Mouse (Mus musculus) retina, postnatal 1 day (tissue): ENCODE measurements around the gene Gm45140.

Experiments used
- DNase-seq: peaks from one replicate; pipeline ENCODE4 v3.0.0-alpha.2; 2012

Gm45140 gene

DNA sequence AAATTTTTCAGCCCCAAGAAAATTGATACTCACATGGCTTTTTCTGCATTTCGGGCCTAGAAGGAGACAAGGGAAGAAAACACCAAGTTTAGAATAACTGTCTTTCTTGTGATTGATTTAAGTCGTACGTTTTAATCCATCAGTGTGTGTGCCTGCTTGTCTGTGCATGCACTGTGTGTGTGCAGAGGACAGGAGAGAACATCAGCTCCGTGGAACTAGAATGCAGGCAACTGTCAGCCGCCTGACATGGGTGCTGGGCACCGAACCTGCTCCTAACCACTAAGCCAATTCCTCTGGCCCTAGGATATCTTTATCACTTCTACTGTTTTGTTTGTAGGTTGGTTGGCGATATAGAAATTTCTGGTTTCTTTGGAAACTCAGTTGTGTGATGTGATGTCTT is at the start of gene Gm45140:
TSS of gene Gm45140 (minus strand) at position 101 of the 400 bp plus-strand sequence.
- no peak for DNase-seq

DNA sequence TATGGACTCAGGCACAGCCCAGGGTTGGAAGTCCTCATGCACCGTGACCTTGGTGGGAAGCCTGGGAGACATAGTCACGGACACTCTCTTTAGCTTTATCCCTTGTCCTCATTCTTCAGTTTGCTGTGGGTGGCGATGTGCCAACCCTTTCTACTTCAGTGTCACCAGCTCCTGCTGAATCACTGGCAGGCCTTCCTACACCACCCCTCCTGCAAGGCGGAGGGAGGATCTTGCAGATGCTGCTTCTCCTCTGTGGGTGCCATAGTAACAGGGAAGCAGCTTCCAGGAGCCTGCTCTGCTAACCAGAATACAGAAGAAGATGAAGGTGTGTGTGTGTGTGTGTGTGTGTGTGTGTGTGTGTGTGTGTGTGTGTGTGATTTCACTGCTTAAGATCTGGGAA is 47.2 kb upstream of the Gm45140 start:
- DNase-seq = peak; percentile 6

DNA sequence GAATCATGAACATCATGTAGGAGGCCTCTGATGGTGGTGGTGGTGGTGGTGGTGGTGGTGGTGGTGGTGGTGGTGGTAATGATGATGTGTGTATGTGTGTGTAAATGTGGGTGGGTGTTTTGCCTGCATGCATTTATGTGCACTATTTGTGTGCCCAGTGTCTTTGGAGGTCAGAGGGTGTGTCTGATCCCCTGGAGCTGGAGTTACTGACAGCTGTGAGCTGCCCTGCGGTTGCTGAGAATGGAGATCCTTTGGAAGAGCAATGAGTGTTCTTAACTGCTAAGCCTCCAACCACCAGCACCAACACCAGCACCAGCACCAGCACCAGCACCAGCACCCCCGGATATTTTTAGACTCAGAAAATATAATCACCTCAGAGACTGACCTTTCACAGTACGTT is 46.6 kb upstream of the Gm45140 start:
- DNase-seq = no peak

DNA sequence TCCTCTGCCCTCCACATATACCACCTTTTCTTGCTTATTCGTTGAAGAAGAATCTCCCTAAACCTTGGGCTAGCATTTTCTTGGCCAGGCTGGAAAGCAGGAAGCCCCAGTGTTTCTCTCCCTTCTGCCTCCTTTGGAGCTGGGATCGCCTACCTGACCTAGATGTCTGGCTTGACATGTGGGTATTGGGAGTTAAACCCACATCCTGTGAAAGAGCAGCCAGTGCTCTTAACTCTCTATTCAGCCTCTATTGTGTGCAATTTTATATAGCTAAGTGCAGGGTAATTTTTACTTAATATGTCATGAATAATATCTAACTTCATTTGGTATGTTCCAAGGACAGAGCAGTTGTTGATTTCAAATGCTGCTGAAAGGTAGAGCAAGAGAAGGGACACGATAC is 44.0 kb upstream of the Gm45140 start:
- no peak for DNase-seq

DNA sequence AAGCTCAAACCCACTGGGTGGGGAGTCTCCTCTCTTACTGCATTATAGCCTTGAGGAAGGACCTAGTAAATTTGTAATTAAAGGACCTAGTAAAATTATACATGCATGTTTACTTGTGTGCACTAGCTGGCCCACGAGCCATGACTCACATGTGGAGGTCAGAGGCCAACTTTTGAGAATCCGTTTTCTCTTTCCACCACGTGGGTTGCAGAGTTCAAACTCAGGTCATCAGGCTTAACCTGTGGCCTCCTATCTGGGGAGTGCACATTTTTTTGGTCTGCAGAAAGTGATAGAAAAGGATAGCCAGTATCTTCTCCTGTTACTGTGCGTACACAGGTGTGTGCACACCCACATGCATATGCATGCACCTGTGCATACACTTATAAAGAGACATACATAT is 43.4 kb upstream of the Gm45140 start:
- DNase-seq = no peak

DNA sequence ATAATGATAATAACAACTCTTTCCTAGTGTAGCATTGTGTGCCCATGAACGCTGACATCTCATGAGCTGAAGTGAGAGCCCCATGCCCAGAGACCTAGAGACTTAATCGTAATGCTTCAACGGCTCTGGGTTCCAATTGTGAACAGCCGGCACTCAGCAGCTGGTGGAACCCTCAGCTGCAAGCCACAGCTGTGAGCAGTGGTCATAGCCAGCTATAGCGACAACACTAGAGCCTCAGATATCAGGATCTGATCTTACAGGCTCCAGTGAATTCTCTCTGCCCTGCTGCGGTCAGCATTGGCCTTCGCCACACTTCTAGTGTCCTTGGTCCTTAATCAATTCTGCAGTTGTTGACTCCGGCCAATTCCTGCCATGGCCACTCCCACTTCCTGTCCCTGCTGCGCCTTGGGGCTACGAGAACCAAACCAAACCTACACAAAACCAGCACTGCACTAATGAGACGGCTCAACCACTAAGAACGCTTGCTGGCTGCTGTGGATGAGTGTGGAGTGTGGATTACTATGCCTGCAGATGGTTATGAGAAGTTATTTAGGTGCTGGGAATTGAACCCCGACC is 40.6 kb upstream of the Gm45140 start:
- no peak for DNase-seq

DNA sequence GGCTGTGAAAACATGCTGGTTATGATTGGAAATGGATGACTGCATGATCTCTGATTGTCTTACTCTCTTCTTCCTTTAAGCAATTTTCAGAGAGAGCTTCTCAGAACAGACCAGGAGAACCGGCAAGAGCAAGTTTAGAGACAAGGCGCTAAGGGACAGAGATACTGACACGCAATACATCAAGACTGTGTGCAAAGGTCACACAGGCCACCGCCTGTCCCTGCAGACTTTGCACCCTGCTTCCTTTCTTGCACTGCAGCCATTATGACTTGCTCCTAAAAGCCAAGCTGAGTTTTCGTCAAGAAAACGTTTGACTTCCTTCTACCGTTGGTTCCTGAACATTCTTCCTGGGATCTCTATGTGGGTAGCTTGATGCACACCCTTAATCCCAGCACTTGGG is 40.0 kb upstream of the Gm45140 start:
- no peak for DNase-seq

DNA sequence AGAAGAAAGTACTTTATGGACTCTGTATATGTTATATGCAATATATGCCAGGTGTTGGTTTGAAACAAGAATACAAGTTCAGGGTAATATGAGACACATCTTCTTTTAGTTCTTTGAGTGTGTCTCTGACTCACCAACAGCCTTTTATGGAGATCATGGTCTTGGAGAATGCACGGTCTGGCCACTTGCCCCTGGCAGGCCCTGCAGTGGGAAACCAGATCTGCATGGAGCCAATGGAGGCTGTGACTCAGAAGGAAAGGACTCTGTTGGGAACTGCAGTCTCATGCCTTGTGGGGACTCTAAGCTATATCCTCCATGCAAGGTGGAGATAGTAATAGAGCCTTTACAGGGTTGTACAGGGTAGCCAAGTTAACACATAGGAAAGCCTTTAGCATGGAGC is 39.5 kb upstream of the Gm45140 start:
- DNase-seq = no peak

DNA sequence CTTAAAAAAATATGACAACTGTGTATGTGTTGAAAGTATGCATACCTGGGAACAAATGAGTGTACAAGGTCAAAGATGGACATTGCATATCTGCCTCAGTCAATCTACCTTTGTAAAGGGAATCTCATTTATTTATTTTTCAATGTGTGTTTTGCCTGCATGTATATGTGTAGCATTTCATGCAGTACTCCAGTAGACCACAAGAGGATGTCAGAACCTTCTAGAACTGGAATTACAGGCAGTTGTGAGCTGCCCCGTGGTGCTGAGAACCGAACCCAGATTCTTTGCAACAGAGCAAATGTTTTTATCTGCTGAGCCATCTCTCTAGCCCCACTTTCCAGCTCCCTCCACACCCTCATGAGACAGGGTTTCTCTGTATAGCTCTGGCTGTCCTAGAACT is 38.4 kb upstream of the Gm45140 start:
- no peak for DNase-seq

DNA sequence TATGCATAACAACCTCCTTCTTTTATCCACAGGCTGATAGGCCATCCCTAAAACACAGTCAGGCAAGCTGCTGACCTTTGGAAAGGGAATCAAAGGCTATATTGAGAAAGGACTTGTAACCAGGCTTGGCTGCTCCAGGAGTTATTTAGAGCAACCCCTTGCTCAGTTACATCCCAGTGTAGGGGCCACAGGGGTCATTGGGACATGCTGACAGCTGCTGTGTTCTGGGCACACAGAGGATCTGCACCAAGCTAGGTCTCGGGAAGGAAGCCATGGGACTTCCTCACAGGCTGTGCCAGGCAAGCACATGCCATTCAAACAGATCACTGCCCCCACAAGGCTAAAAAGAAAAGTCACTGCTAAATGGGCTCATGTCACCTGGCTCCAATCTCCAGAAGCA is 37.5 kb upstream of the Gm45140 start:
- DNase-seq = no peak

DNA sequence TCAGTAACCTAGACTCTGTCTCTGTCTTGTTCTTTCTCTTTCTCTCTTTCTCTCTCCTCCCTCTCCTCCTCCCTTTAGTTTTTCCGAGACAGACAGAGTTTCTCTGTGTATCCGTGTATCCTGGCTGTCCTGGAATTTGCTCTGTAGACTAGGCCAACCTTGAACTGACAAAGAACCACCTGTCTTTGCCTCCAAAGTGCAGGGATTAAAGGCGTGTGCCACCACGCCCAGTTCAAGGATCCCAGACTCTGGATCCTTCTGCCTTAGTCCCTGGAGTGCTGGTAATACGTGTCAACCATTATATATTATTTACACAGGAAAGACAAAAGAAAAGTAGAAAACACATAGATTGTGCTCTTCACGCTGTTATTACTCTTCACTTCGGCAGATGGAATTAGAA is 35.6 kb upstream of the Gm45140 start:
- no peak for DNase-seq

DNA sequence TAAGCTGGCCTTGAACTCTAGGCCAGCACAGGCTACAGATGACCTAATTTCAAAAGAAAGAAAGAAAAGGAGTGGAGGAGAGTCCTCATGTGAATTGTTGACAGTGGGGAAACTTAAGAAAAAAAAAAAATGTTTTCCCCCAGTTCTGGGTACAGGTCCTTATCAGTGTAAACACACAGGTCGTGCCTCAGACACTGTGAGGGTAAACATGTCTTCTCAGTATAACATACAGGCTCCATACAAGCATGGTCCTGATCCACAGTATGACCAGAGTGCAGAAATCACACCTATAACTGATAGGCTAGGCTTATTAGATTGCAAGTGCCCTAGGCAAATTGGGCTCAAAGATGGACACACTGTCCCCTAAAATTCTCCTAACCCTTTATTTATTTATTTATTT is 34.8 kb upstream of the Gm45140 start:
- no peak for DNase-seq

DNA sequence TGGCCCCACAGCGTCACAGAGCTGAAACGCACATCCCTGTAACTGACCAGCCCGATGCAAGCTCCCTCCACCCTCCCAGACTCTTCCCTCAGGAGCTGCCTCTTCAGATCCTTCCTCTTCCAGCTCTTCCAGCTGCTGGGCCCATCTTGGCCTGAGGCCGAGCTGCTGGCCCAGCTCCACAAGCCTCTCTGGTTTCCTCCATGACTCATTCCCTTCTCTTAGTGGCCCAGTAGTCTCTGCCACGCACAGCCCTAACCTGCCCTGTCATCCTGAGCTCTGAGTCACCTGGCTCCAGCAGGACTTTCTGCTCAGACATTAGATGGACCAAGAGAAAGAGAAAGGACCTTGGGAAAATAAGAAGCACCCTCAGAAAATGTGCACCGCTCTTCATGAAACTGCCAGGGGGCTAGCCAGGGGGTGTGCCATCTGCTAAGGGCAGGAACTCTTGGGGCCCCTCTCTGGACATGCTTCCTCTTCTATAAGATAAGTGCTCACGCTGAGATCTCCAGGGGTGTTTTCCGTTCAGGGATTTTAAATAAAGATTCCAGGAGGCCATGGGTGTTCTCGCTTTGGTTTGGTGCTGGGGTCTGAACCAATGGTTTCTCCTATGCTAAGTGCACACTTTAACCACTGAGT is 33.4 kb upstream of the Gm45140 start:
- DNase-seq = no peak

DNA sequence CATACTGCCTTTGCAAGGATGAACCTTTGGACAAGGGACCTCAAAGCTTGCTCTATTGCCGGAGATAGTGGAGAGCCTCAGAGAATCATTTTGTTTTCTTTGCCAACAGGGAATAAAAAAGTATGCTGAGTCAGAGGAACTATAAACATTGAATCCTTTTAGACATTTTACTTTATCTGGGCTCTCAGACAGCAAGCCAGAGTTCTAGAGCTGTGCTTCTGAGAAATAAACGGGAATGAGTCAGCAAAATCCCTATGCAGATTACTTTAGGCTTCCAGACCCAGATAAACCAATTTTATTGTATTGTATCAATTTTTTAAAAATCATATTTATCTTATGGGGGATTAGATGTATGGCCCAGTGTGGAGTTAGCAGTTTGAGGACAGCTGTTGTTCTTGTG is 31.7 kb upstream of the Gm45140 start:
- no peak for DNase-seq

DNA sequence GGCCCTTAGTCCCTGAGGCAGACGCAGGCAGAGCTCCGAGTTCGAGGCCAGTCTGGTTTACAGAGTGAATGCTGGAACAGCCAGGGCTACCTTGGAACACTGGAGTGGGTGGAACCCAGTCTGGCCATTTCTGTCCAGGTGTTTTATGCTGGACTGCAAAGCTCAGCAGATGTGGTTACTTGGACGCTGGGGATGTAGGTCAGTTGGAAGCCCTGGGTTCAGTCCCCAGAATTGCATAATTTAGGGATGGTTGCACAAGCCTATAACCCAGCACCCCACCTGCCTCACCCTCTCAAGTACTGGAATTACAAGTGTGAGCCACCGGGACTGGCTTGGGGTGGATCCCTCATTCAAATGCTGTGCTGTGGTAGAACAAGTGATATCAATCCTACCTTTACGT is 30.6 kb upstream of the Gm45140 start:
- no peak for DNase-seq

DNA sequence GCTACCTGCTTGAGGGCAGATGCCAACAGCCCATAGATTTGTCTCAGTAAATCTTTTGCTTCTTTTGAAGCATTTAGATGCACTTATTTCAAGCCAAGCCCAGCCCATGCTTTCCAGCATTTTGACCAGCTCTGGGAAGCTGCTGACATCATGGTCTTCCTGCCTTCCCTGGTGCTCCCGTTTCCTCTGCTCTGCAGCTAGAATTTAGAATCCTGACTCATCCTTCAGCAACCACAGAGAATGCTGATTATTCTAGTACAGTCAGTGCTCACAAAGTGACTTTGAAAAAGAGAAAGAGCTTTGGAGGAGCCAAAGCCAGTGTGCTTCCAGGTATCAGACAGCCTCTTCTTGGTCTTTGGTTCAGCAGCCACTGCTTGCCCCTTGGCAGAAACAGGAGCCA is 21.5 kb upstream of the Gm45140 start:
- DNase-seq = no peak

DNA sequence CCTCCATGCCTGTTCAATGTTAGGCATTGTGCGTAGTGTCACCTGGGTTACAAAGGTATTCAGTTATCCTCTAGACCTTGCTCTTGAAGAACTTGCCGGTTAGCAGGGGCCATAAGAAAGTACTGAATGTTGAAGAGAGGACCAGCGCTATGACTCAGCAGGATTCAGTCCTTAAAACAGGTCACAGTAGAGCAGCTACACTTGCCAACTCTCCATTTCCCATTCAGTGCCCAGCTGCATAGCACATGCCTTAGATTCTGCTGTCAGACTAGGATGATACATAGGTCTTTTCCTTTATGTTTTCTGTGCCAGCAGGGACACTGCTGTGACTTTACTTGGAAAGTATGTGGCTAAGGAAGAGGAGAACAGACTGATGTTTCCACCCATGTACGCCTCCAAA is 17.9 kb upstream of the Gm45140 start:
- no peak for DNase-seq

DNA sequence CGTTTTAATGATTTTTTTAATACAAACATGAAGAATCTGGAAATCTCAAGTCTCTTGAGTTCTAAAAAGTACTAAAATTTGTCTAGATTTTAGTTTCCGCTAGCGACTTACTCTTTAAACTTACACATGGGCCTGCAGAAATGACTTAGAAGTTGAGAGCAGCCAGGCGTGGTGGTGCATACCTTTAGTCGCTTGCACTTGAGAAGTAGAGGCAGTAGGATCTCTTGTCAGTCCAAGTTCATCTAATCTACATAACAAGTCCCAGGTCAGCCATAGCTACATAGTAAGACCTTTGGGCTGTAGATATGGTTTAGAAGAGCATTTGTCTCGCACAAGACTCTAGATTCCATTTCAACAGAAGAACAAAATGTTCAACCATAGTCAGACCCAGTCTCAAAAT is 16.3 kb upstream of the Gm45140 start:
- no peak for DNase-seq

DNA sequence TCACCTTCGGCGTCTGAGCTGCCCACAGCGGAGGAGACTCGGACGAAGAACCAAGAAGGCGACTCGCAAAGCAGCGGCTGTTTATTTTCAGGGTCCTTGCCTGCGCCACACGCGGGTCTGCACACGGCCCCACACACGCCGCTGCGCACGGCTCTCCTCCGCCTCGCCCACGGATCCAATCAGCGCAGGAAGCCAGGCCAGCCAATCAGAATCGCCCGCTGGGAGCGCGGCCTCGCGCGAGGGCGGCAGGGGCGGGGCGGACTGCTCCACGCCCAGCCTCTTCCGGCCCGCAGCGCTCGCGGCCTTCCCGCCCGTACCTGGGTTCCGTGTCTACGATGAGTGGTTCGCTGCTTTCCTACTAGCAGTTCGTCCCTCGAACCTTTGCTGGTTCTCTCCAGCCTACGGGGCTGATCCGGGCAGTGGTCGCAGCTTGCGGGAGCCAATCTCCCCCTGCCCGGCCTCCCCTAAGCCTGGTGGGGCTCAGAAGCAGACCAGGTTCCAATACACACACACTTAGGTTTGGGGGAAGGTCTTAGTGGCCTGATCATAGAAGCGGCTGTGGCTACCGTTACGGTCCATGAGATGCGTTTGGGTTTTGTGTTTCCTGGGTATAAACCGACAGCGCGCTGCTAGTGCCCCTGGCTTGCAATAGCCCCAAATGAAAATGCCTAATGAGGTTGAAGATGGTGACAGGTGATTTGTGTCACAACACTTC is 15.5 kb upstream of the Gm45140 start, which contains the start of gene Cnbp:
TSS of gene Cnbp (minus strand) at position 207 of the 715 bp plus-strand sequence.
- DNase-seq = peak; percentile 98

DNA sequence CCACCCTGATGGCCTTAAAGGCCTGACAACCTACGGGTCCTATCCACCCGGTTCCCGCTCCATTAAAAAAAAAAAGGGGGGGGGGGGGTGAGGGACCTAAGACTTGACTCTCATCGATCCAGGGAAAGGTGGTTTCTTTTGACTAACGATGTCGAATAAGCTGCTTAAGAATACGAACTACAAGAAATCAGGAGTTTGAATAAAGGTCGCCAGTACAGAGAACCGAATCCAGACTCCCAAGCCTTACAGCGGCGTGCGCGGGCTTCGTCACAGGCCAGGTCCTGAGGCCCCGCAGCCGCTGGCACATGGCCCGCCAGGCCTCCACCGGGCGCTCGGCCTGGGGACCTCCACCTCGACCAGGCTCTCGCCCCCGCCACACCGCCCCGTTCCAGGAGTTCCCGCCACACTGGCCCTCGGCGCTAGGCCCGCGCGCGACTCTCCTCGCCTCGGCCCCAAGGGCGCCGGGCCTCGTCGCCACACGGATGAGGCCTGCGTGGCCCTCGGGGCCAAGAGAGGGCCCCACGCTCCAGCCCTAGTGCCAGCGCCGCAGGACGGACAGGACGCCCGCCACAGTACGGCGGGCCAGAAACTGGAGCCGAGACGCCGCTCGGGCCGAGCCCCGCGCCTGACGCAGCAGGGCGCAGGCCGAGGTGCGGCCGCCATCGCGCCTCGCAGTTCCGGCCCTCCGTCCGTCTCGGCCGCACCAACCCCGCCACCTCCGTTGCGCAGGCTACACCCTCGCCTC is 14.7 kb upstream of the Gm45140 start:
- DNase-seq = no peak

DNA sequence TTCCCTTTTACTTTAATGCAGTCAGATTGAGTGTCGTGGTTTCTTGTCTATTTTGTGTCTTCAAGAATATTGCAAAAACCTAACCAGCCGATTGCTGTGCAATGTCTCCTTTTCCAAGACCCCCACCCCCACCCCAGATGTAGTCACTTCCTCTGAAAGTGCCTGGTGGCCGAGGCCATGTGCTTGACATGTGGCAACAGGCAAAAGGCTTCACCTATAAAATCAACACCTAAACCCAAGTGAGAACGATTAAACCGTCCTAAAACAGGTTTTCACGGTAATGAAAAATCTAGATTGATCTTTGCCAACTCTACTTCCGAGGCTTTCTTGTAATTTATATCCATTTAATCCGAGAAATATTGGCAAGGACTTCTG is 14.2 kb upstream of the Gm45140 start:
- DNase-seq = peak; percentile 31

DNA sequence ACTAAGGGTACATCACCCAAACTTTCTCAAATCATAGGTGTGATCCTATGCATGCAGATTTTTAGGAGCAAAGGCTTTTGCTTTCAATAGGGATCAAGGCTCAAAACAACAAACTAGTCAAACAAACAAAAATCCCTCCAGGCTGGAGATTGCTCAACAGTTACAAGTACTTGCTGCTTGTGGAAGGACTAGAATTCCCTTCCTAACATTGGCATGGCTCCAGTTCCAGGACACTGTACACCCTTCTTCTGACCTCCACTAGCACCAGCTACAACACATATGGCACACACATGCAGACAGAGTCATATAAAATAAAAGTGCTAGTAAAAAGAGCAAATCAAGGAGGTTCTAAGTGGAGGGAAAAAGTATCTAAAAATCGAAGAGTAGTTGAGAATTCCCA is 11.2 kb upstream of the Gm45140 start:
- no peak for DNase-seq

DNA sequence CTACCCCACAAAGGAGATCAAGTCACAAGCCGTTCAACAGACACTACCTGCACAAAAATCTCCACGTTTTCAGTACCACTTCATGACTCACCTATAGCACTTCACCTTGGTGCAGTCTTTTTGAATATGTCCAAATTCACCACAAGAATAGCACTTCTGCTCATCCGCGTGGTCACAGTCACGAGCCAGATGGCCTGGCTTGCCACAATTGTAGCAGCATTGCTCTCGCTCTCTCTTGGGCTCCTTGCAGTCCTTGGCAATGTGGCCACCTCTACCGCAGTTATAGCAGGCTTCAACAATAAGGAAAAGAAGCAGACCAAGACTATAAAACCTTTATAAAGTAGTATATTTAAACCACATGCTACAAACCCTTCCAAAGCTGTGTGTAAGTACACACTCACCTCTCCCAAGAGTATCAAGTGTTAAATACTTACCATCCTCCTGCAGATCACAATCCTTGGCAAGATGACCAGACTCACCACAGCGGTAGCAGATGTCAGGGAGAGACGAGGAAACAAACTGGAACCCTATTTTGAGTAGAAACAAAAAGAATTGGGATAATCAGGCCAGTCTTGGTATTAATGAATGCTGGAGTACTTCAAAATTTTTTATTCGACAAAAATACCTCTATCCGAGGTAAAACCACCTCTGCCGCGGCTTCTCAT is 9.6 kb upstream of the Gm45140 start:
- no peak for DNase-seq
